Mouse (Mus musculus) thymus, postnatal 4 days (tissue): ENCODE data around the gene Tbc1d10c.

ENCODE experiments used
- DNase-seq: peaks from one replicate; pipeline ENCODE4 v3.0.0; 2021

The Tbc1d10c gene

DNA sequence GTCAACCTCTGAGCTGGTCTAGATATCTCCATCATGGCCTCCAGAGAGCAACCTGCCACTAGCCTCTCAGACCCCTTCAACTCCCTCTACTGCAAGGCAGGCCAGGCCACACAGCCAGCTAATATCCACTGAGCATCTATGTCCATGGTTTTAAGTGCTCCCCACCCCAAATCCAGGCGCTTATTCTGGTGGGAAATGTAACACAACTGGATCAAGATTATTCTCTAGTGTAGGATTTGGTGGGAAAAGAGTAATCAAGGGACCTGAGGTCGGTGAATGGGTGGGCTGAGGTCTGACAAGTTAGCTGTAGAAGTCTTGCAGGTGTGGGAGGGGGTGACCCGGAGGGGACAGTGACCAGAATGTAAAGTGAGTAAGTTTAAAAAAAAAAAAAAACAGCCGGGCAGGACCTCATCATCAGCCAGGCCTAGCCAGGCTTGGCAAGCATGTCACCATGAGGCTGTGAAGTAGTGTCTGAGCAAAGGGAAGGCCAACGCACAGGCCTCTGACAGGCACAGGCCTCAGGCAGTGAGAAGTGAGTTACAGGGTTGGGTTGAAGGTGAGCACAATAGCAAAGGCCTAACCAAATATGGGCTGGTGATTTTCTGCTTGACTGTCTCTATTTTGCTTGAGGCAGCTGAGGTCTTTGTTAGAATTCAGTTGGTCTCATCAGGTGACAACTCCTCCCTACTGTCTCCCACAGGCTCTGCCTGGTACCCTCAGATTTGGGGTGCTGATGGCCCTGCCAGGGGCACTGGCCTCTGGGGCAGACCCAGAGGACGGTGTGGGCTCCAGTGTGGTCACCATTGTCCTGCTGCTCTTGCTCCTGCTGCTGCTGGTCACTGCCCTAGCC is 35.6 kb downstream of the Tbc1d10c start:
- peak; percentile 52 for DNase-seq

DNA sequence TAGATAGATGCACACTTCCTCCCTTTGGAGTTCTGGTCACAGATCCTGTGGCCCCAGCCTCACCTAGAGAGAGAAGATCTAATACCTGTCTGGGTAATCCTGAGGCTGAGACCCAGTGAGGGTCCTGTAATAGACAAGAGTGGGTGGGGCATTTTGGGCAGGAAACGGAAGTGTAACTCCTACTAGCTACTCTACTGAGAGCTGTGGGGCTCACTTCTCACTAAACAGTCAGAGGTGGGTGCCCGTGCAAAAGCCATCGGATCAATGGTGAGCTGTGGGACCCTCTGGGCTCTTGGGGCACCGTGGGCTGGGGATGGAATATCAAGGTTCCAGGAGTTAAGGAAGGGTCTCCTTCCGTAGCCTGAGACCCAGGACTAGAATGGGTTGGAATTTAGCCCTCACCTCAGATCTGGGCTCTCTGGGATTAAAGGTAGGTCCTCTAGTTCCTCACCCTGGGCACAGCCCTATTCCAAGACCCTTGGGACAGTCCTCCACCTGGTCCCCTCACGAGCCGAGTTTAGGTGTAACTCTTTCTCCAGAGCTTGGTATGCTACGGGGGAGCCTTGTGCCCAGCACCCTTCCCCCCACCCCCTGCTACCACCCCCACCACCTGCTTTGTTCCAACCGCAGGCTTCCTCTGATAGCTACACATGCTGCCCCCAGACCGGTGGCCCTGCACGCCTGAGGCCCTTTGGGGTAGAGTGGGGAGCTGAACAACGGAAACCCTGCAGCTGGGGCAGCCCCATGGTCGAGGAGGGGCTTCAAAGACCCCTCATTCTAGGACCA is 36.5 kb downstream of the Tbc1d10c start:
- DNase-seq = peak; percentile 81

DNA sequence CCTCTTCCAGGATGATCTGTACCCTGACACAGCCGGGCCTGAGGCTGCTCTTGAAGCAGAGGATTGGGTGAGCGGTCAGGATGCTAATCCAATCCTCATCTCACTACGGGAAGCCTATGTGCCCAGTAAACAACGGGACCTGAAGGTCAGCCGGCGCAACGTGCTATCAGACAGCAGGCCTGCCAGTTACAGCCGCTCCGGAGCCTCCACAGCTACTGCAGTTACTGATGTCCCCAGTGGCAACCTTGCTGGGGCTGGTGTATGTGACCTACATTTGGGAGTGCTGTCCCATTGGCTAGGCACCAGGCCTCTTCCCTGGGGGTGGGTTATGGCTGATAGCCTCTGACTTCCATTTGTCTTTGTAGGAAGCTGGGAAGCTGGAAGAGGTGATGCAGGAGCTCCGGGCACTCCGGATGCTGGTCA is 37.8 kb downstream of the Tbc1d10c start, which contains the start of gene Ptprcap:
TSS of gene Ptprcap (plus strand) at position 373 of the 423 bp plus-strand sequence.
- DNase-seq = peak; percentile 37

DNA sequence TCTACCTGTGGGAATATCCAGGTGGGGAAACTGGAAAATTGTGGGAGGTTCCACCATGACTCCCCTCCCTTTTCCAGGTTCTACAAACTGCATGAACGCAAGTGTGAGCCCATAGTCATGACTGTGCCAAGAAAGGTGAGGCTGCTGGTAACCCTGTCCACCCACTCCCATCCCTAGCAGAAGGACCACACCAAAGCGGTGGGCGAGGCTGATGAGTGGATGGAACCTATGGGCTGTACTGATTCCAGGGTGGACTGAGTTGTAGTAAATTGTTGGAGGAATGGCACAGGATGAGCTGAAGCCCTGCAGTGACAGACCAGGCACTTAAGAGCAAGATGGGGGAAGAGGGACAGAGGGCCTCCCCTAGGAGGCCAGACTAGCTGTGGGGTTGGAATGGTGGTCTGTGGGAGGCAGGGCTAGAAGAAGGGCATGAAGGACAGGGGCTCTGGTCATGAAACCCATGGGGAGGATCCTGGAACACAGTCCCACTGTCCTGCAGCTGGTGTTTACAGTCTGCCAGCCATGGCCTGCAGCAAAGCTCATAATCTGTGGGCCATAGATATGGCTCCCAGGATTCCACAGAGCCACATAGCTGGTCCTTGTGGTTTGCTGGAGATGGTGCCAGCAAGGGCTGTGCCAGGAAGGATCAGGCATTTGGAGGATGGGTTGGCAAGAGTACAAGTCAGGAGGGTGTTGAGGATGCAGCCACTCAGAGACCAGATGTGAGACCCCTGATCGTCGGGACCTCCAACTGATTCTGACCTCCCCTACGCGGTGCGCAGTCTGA is 38.4 kb downstream of the Tbc1d10c start:
- DNase-seq = no peak

DNA sequence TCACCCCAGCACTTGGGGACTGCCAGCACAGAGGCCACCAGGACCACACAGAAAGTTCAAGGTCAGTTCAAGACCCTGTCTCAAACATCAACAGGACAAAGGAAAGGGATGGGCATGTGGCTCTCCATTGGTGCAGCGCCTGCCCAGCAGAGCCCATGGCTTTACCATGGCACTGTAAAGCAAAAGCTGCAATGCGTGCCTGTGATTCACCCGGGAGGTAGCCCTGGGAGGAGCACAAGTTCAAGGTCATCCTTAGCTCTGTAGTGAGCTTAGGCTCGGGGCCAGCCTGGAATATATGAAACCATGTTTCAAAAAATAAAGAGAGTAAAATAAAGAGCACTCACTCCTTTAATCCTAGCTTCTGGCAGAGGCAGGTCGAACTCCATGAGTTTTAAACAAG is 39.2 kb downstream of the Tbc1d10c start:
- DNase-seq = no peak

DNA sequence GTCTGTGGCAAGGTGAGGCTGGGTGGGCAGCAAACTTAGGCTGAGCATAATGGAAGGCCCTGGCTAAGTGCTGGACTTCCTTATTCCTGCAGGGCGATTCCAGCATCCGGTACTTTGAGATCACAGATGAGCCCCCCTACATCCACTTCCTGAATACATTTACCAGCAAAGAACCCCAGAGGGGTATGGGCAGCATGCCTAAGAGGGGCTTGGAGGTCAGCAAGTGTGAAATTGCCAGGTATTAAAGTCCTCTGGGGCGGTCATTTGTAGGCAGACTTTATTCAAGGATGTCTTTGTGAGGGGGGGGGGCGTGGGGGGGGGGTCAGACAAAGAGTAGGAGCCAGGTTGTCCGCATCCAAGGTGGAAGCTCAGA is 39.6 kb downstream of the Tbc1d10c start:
- no peak for DNase-seq

DNA sequence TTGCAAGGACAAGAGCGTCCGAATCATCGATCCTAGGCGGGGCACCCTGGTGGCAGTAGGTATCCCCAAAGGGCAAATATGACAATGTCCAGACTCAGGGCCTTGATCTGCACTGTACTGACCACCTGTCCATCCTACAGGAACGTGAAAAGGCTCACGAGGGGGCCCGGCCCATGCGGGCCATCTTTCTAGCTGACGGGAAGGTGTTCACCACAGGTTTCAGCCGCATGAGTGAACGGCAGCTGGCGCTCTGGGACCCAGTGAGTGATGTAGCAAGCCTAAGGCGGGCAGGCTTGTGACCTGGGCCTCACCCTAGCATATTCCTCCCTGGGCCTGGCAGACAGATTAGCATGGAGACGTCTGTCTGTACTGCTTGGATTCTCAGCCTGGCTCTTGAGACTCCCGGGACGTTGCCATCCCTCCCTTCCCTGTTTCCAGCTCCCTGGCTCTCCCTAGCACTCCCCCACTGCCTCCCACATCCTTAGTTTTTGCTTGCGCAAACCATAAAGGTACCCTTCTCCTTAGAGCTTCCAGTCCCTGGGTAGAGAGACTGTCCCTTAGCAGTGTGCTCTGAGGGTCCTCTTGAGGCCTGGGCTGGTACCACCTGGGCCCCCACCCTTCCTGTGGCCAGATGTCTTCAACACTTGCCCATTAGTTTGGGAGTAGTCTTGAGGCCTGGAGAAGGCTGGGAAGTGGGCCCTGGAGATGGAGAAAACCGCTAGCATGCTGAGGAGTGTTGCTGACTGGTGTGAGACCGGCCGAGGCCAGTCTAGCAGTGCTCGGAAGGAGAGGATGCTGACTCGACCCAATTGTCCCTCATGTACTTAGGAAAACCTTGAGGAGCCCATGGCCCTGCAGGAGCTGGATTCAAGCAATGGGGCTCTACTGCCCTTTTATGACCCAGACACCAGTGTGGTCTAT is 40.3 kb downstream of the Tbc1d10c start:
- no peak for DNase-seq

DNA sequence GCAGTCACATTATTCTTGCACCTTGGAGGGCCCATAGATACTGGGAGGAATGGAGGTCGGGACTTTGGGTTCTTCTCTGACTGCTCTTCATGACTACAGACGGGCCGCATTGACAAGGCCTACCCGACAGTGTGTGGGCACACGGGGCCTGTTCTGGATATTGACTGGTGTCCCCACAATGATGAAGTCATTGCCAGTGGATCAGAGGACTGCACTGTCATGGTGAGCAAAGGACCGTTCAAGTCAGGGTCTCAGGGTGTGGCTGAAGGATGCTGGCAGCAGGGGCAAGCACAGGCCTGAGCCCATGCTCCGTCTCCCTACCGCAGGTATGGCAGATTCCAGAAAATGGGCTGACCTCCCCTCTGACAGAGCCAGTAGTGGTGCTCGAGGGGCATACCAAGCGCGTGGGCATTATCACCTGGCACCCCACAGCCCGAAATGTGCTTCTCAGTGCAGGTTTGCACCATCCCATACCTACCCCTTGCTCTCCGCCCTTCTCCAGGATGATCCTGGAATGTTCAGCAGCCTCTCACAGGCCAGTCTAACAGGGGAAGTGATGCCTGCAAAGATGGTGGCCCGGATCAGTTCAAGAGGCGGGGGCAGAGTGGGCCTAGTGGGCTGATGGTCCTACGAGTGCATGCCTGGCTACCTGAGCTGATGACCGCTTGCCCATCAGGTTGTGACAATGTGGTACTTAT is 41.2 kb downstream of the Tbc1d10c start:
- DNase-seq = no peak

DNA sequence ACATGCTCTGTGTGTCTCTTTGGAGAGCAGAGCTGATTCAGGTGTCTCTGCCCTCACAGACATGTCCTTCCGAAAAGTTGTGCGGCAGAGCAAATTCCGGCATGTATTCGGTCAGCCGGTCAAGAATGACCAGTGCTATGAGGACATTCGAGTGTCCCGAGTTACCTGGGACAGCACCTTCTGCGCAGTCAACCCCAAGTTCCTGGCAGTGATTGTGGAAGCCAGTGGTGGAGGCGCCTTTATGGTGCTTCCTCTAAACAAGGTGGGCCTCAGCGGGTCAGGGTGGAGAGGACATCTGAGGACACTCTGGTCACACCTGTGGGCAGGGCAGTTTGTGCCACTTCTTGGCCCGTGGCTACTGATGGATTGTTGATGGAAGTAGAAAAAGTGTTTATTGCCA is 41.8 kb downstream of the Tbc1d10c start:
- DNase-seq = peak; percentile 35

DNA sequence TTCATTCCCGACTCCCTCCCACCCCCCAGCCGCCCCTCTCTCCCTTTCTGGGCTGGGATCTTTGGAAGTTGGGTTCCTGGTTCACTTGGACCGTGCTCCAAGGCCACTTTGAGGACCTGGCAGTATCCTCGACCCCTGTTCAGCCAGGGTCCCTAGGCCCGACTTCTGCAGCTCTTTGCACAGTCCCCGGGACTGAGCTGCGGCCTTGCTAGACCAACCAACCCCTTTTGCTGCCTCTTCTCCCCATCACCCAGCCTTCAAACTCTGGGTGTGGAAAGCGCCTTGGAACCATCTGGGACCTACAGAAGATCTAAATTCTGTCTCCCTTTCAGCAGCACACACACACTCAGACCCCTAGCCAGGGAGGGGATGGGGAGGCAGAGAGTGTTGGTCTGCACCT is 42.3 kb downstream of the Tbc1d10c start:
- no peak for DNase-seq

DNA sequence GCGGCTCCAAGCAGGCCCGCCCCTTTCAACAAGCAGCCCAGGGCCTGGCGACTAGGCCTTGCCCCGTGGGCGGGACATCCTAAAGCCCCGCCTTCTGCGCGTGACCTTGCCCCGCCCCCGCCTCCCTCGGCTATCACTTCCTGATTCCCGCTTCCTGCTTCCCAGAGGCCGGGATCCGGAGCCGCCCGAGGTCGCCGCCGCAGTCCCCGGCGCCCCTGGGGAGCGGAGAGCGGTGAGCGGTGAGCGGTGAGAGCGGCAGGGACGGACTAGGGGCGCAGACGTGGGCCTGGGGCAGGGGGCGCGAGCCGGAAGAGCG is 42.6 kb downstream of the Tbc1d10c start, which contains the start of gene Coro1b:
TSS of gene Coro1b (plus strand) at position 129 of the 316 bp plus-strand sequence.
- DNase-seq = peak; percentile 97

DNA sequence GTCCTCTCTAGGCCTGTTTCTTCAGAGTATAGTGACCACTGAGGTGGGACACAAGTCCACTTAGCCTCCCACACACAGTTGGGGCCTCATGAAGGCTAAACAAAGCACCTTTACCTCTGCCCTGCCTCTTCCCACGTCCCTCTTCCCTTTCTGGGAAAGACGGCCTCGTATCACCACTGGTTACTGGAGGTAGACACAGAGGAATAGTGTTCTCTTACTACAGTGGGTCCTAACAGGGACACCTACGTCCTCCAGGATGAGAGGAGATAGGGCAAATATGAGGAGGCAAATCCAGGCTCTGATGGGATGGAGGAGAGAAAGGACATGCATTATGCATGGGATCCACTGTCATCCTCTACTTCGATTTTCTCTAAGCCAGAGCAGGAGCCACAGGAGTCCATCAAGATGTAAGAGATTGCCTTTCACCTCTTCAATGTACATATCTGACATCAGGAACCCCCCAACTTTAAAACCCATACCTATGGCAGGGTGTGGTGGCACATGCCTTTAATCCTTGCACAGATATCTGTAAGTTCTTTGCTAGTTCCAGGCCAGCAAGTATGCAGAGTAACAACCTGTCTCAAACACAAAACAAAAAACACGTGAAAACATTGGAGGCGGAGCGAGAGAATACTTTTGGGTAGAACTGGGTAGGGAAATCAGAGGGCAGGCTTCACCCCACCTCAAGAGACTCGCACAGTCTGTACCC is 43.1 kb downstream of the Tbc1d10c start:
- DNase-seq = no peak

DNA sequence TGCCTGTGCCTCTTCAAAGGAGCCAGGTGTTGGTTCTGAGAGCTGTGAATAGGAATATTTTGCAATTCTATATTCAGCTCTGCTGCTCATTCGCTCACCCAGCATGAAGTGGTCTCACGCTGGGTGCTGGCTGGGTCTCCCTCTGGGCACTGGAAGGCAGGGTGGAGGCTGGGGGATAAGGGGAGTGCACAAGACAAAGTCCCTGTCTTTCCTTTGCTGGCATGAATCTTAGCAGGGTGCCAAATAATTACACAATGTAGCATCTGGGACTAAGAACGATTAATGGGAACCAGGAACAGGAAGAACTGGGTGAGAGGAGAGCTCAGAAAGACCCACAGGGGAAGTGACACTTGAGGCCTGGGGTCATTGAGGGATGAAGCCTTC is 44.1 kb downstream of the Tbc1d10c start:
- no peak for DNase-seq

DNA sequence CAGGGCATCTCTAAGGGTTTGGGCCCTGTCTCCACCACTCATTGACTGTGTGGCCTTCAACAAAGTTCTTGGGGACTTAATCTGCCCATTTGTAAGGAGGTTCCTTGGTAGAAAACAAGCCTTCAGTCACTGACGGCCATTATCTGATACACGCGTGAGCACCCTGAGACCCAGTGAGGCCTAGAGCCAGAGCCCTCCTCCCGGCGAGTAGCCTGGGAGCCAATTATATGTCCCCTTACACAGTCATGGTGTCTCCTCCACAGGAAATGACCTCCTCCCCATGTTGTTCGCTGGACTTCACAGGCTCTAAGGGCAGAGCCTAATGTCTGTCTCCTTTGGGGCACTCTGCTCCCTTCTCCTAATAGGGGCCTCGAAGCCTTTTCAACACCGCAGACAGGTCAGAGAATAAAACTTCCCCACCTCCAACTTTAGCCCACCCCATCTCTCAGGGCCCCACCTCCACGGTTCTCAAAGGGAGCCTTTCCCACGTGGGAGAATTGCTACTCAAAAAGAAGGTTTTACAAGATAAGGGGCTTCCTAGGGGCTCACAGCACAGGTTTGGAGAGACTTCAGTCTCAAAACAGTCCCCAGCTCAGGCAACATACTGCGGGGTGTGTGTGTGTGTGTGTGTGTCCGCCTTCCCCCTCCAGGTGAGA is 44.6 kb downstream of the Tbc1d10c start:
- no peak for DNase-seq

DNA sequence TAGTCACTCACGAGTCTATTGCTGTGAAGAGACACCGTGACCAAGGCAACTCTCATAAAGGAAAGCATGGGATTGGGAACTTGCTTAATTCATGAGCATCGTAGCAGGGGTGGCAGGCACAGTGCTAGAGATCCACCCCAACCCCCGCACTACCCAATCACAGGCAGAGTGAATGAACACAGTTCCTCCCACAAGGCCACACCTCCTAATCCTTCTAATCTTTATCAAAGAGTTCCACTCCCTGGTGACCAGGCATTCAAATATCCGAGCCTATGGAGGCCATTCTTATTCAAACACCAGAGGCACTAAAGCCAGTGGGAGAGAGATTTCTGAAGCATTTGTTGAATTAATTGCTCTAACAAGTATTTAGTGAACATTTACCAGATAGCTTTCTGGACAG is 45.1 kb downstream of the Tbc1d10c start:
- DNase-seq = no peak

DNA sequence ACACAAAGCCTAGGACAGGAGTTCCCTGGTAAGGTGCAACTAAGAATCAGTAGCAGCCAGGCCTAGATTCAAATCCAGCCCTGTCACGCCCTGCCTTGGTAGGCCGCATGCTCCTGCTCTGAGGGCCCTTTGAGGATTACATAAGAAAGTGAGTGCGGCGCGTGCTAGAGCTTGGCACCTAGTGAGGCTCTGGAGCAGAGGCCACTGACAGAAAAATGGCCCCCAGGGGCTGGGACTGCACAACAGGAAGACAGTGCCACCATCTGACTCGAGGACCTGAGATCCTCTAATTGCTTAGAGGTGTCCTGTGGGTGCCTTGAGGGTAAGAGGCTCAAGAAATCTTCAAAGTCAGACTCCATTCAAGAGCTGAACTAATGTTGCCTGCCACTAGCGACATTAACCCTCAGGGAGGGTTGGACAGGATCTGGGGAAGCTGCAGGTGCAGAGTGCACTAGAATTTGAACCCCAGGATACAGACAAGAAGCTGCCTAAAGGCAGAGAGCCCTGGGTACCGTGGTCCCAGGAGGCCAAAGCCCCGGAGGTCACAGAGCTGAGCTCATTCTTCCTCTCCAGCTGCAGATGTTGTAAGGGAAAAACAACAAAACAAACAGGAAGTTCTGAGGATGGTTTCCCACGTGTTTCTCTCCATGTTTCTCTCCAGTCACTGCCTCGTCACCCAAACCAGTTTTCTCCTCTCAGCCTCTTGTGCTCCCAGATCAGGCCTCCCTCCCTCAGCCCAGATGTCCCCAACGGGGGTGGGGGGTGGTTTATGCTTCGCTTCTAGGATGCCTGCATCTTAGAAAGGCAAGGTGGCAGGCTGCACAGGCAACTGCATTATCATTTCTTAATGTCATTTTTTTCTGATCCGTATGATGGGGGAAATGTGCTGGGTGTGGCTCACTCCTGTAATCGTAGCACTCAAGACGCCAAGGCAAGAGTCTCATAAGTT is 46.3 kb downstream of the Tbc1d10c start:
- peak; percentile 55 for DNase-seq

DNA sequence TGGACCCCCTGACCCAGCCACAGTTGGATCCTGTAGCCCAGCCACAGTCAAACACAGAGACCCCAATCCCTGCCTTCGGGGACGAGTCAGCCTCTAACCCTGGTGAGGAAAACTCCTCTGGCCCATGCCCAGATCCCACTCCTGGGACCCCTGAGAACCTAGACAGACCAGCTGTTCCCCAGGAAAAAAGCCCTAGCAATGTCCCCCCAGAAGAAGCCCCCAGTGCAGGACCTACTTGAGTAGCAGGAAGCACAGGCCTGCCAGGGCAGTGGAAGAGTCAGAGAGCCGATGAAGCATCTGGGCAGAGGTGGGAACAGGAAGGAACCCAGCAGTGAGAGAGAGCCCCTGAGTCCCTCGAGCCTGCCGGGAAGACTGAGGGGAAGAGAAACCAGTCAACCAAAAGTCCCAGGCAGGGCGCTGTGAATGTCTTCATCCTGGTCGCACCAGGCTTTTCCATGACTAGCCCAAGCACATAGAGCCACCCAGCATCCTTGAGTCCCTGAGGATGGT is 47.3 kb downstream of the Tbc1d10c start, which contains the start of gene Cabp4:
TSS of gene Cabp4 (minus strand) at position 275 of the 510 bp plus-strand sequence.
- no peak for DNase-seq

DNA sequence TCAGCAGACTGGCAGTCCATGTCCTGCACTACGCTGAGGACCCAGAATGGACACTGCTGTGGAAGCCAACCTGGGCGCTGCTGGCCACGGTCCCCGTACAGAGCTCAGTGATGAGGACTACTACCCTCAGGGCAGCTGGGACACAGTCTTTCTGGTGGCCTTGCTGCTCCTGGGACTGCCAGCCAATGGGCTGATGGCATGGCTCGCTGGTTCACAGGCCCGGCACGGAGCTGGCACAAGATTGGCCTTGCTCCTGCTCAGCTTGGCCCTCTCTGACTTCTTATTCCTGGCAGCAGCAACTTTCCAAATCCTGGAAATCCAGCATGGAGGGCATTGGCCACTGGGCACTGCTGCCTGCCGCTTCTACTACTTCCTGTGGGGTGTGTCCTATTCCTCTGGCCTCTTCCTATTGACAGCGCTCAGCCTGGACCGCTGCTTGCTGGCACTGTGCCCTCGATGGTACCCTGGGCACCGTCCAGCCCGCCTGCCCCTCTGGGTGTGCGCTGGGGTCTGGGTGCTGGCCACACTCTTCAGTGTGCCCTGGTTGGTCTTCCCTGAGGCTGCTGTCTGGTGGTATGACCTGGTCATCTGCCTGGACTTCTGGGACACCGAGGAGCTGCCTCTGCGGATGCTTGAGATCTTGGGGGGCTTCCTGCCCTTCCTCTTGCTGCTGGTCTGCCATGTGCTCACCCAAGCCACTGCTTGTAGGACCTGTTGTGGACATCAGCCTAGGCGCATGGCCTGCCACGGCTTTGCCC is 48.5 kb downstream of the Tbc1d10c start:
- DNase-seq = no peak
